Mouse (Mus musculus) bone marrow macrophage, adult 2 months (primary cell): ENCODE measurements around the gene 1810055G02Rik.

Experiments
- CTCF ChIP-seq: IDR thresholded peaks from 2 replicates; pipeline ENCODE4 v1.5.1; 2012; ENCODE audit warnings: low read depth, mild to moderate bottlenecking, low read length, moderate library complexity
- POLR2A ChIP-seq: IDR thresholded peaks from 2 replicates; pipeline ENCODE4 v1.6.1; 2012; ENCODE audit warnings: mild to moderate bottlenecking, low read depth, low read length, borderline replicate concordance

DNA sequence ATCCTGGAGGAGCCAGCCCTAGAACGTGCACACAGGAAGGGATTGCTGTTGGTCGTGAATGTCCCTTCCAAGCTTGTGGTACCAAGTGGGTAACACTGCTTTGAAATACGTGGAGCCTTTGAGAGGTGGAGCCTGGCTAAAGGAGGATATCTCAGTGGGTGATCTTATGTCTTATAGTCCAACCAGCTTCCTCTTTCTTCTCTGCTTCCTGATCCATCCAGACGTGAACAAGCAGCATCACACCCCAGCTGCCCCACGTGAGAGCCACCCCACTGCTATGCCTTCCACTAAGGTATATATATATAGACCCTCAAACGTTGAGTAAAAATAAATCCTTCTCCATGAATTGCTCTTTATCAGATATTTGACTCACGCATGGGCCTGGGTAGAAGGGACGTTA lies 45.6 kb downstream of the 1810055G02Rik start:
- TF ChIP-seq CTCF (no peak), POLR2A (no peak)
